Mouse (Mus musculus): ENCODE measurements around the gene Mrpl58. TPM values are rescaled to one million over a fixed set of nuclear protein-coding genes. Genes with fewer than 3 reads are reported as not detected.
"Not testable (repeated sequence)": the region's sequence is repeated elsewhere in the genome, so short reads cannot be mapped to it uniquely, and the experiment has no call there.

Mrpl58 gene
- total and polyA plus RNA-seq, 2 experiments from 2014 or later: 107 to 224 TPM

DNA sequence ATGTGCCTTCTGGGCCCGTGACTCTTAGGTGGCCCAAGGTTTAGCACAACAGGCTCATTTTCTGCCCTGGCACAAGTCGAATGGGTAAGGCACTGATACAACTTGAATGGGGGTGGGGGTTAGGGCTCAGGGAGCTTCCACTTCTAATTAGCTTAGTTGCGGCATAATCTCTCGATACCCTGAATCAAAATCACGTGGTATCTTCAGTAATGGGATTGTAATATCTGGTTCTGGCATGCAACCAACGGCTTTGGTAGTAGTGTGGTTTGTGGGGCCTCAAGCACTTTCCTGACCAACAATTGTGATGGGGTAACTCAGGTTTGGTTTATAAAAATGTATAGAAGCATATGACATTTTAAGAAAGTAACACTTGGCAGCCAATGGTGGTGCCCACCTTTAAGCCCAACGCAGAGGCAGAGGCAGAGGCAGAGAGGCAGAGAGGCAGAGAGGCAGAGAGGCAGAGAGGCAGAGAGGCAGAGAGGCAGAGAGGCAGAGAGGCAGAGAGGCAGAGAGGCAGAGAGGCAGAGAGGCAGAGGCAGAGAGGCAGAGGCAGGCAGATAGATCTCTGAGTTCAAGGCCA is 48.8 kb downstream of the Mrpl58 start:
- Histone ChIP-seq H3K4me1 (ENCODE audit: control insufficient read depth, insufficient read depth) (peaks cover 13% of the 10 kb centered on the region), H3K4me3 (ENCODE audit: low read depth, low read length) (no peak overlapping the region), H3K9ac (replicated peaks; ENCODE audit: low read depth, low read length) (no peak overlapping the region), H3K4me2 (ENCODE audit: low read depth, low read length) (no peak overlapping the region), H3K27ac (ENCODE audit: low read depth) (no peak overlapping the region; the same call in 1 of the 2 replicates), H3K36me3 (replicated peaks; ENCODE audit: control insufficient read depth, insufficient read depth, low read length) (no peaks in the 10 kb centered on the region), H3K27me3 (ENCODE audit: control insufficient read depth, insufficient read depth, low read length) (no peaks in the 10 kb centered on the region), H3K9me3 (replicated peaks; ENCODE audit: control insufficient read depth, low read length) (no peaks in the 10 kb centered on the region)
- ATAC-seq (ENCODE audit: insufficient read depth, low read depth): no peak
- no peak for DNase-seq (ENCODE audit: low spot score)
- whole genome bisulfite sequencing: 79% methylated on average over 7 of the region's 7 CpGs
- TF ChIP-seq CTCF (IDR thresholded peaks at IDR 0.05; ENCODE audit: low read depth) (no peak), EP300 (IDR thresholded peaks at IDR 0.05; ENCODE audit: low read depth) (no peak)

DNA sequence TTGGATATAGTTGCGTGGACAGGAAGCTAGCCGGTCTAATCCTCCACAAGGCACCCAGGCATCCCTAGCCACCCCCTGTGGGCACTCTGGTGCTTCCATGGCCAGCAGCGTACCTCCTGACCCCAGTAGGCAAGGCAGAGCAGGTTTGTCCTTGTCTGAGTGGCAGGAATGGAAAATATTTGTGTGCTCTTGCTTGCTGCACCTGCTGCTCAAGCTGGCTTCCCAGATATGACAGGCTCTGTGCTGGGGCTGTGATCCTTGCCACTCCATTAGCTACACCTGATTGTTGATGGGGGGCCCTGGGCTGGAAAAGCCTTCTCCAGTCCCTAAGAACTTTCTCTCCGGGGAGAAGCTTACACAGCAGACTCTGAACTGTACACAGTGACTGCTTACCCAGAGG is 49.8 kb downstream of the Mrpl58 start:
- H3K4me2 ChIP-seq (ENCODE audit: low read depth, low read length): no peak overlapping the region
- peaks cover 9% of the 10 kb centered on the region for H3K4me1 ChIP-seq (ENCODE audit: control insufficient read depth, insufficient read depth)

DNA sequence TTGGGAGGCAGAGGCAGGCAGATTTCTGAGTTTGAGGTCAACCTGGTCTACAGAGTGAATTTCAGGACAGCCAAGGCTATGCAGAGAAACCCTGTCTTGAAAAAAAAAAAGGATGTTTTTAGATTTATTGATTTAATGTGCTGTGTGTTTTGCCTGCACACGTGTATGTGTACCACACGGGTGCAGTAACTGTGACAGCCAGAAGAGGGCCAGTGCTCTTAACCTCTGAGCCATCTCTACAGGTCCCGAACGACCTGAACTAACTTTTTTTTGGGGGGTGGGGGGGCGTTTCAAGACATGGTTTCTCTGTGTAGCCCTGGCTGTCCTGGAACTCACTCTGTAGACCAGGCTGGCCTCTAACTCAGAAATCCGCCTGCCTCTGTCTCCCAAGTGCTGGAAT is 51.3 kb downstream of the Mrpl58 start:
- H3K27ac ChIP-seq (ENCODE audit: low read depth); ATAC-seq (ENCODE audit: insufficient read depth, low read depth); H3K4me1 ChIP-seq (ENCODE audit: control insufficient read depth, insufficient read depth); H3K9me3 ChIP-seq (replicated peaks; ENCODE audit: control insufficient read depth, low read length); H3K4me3 ChIP-seq (ENCODE audit: low read depth, low read length); DNase-seq (ENCODE audit: low spot score); H3K36me3 ChIP-seq (replicated peaks; ENCODE audit: control insufficient read depth, insufficient read depth, low read length); H3K27me3 ChIP-seq (ENCODE audit: control insufficient read depth, insufficient read depth, low read length); H3K9ac ChIP-seq (replicated peaks; ENCODE audit: low read depth, low read length); H3K4me2 ChIP-seq (ENCODE audit: low read depth, low read length): not testable (repeated sequence)
- 83% methylated on average over 6 of the region's 6 CpGs for WGBS

More for the DNA sequence above, 49.8 kb downstream of the Mrpl58 start:
- DNase-seq (ENCODE audit: low spot score): no peak
- no peaks in the 10 kb centered on the region for H3K27me3 ChIP-seq (ENCODE audit: control insufficient read depth, insufficient read depth, low read length)
- H3K9me3 ChIP-seq (replicated peaks; ENCODE audit: control insufficient read depth, low read length): no peaks in the 10 kb centered on the region
- no peak overlapping the region for H3K4me3 ChIP-seq (ENCODE audit: low read depth, low read length)
- peak overlapping the region; percentile 39; the same call in 1 of the 2 replicates for H3K27ac ChIP-seq (ENCODE audit: low read depth)
- ATAC-seq (ENCODE audit: insufficient read depth, low read depth): no peak
- H3K9ac ChIP-seq (replicated peaks; ENCODE audit: low read depth, low read length): no peak overlapping the region
- TF ChIP-seq EP300 (IDR thresholded peaks at IDR 0.05; ENCODE audit: low read depth) (no peak), CTCF (IDR thresholded peaks at IDR 0.05; ENCODE audit: low read depth) (no peak)
- H3K36me3 ChIP-seq (replicated peaks; ENCODE audit: control insufficient read depth, insufficient read depth, low read length): no peaks in the 10 kb centered on the region
- WGBS: 53% methylated on average over 4 of the region's 4 CpGs

DNA sequence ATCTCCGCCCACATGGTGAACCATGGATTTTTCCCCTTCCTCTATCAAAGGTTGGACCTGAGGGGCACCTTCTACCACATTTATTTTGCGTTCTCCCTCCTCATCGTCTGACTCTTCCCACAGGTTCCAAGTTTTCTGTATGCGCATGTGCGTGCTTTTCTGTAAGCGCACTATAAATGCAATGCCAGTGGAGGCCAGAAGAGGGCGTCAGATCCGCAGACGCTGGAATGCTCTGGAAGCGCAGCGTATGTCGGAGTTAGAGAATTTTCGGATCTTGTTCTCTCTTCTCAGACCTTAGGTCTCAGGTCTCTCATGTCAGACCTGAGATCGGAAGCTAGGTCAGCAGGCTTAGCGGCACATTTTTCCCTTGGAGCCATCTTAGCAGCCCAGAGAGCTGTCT is 52.1 kb downstream of the Mrpl58 start:
- ATAC-seq (ENCODE audit: insufficient read depth, low read depth) (no peak), DNase-seq (ENCODE audit: low spot score) (no peak)
- Histone ChIP-seq H3K9me3 (replicated peaks; ENCODE audit: control insufficient read depth, low read length) (no peaks in the 10 kb centered on the region), H3K36me3 (replicated peaks; ENCODE audit: control insufficient read depth, insufficient read depth, low read length) (no peaks in the 10 kb centered on the region), H3K4me1 (ENCODE audit: control insufficient read depth, insufficient read depth) (peaks cover 5% of the 10 kb centered on the region; the same call in 1 of the 2 replicates), H3K4me3 (ENCODE audit: low read depth, low read length) (no peak overlapping the region), H3K27me3 (ENCODE audit: control insufficient read depth, insufficient read depth, low read length) (no peaks in the 10 kb centered on the region), H3K27ac (ENCODE audit: low read depth) (no peak overlapping the region), H3K9ac (replicated peaks; ENCODE audit: low read depth, low read length) (no peak overlapping the region), H3K4me2 (ENCODE audit: low read depth, low read length) (no peak overlapping the region)
- 87% methylated on average over 15 of the region's 15 CpGs for whole genome bisulfite sequencing
- no peak for TF ChIP-seq CTCF (IDR thresholded peaks at IDR 0.05; ENCODE audit: low read depth)
- no peak for TF ChIP-seq EP300 (IDR thresholded peaks at IDR 0.05; ENCODE audit: low read depth)

DNA sequence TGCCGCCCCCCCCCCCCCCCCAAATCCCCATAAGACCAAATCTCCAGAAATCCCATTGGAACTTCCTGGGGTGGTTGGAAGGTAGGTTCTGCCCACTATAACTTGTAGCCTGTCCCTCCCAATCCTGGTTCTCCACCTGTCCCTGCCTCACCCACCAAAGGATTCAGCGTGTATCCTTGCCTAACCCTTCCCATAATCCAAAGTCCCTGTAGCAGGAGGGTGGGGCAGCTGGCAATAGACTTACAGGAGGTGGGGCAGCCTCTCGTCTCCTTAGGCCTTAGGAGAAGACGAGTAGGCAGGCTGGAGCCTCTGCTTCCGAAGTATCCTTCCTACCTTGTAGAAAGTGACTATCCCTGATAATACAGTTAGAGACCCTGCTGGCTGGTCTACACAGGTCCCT is 52.6 kb downstream of the Mrpl58 start:
- Histone ChIP-seq H3K4me2 (ENCODE audit: low read depth, low read length) (no peak overlapping the region), H3K27me3 (ENCODE audit: control insufficient read depth, insufficient read depth, low read length) (no peaks in the 10 kb centered on the region), H3K9me3 (replicated peaks; ENCODE audit: control insufficient read depth, low read length) (no peaks in the 10 kb centered on the region), H3K4me1 (ENCODE audit: control insufficient read depth, insufficient read depth) (peaks cover 5% of the 10 kb centered on the region; the same call in 1 of the 2 replicates), H3K27ac (ENCODE audit: low read depth) (no peak overlapping the region), H3K9ac (replicated peaks; ENCODE audit: low read depth, low read length) (no peak overlapping the region), H3K36me3 (replicated peaks; ENCODE audit: control insufficient read depth, insufficient read depth, low read length) (no peaks in the 10 kb centered on the region), H3K4me3 (ENCODE audit: low read depth, low read length) (no peak overlapping the region)
- no peak for DNase-seq (ENCODE audit: low spot score)
- 79% methylated on average over 5 of the region's 5 CpGs for WGBS
- TF ChIP-seq CTCF (IDR thresholded peaks at IDR 0.05; ENCODE audit: low read depth) (no peak), EP300 (IDR thresholded peaks at IDR 0.05; ENCODE audit: low read depth) (no peak)
- no peak for ATAC-seq (ENCODE audit: insufficient read depth, low read depth)

DNA sequence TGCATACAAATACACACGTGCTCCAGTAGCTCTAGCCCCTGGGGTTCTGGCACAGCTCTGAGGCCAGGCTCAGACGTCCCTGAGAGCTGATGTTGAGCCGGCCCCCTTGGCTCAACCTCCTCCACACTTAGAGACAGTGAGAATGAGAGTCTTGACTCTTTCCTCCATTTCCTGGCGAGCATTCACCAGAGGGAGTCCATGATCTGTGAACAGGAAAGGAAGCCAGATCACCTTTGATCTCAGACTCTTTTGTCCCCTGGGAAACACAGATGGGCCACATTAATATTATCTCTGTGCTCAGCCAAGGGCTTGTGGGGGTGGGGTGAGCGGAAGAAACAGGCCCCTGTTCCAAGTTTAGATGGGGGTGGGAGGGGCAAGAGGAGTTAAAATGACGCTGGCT is 53.9 kb downstream of the Mrpl58 start:
- no peaks in the 10 kb centered on the region for H3K9me3 ChIP-seq (replicated peaks; ENCODE audit: control insufficient read depth, low read length)
- no peak for TF ChIP-seq CTCF (IDR thresholded peaks at IDR 0.05; ENCODE audit: low read depth)
- no peak for TF ChIP-seq EP300 (IDR thresholded peaks at IDR 0.05; ENCODE audit: low read depth)
- H3K4me1 ChIP-seq (ENCODE audit: control insufficient read depth, insufficient read depth): peaks cover 5% of the 10 kb centered on the region; the same call in 1 of the 2 replicates
- no peak overlapping the region for H3K27ac ChIP-seq (ENCODE audit: low read depth)
- no peak overlapping the region for H3K9ac ChIP-seq (replicated peaks; ENCODE audit: low read depth, low read length)
- no peak for DNase-seq (ENCODE audit: low spot score)
- H3K27me3 ChIP-seq (ENCODE audit: control insufficient read depth, insufficient read depth, low read length): no peaks in the 10 kb centered on the region
- no peak overlapping the region for H3K4me2 ChIP-seq (ENCODE audit: low read depth, low read length)
- ATAC-seq (ENCODE audit: insufficient read depth, low read depth): no peak
- WGBS: 22% methylated on average over 6 of the region's 6 CpGs
- no peak overlapping the region for H3K4me3 ChIP-seq (ENCODE audit: low read depth, low read length)
- no peaks in the 10 kb centered on the region for H3K36me3 ChIP-seq (replicated peaks; ENCODE audit: control insufficient read depth, insufficient read depth, low read length)
